10 mouse cellular contexts compared by ENCODE assay signal in genomic region chr11:64168626-64169025, GRCm38 (mm10).
DNase-seq lines count a peak whose midpoint lies in the region; ATAC-seq and TF ChIP-seq lines count a peak whose summit lies in the region.
"Had no signal": no experiment of that assay in that cellular context is flagged by ENCODE, and none has a peak within 500 bp of the region (broad histone marks: within the 10 kb centered on the region; RNA-seq: fewer than 3 reads in every experiment).

No protein-coding gene starts in this region.

- H3K9me3 ChIP-seq in embryonic facial prominence, embryonic 11.5 days (replicated peaks; ENCODE audit: control insufficient read depth, low read length) = no peaks in the 10 kb centered on the region
- no peaks in the 10 kb centered on the region for H3K9me3 ChIP-seq in embryonic facial prominence, embryonic 10.5 days
- H3K9me3 ChIP-seq in lung, postnatal 0 days (ENCODE audit: low read length) = no peaks in the 10 kb centered on the region
- H3K9me3 ChIP-seq: lung, embryonic 15.5 days had no signal

- H3K4me1 ChIP-seq in embryonic facial prominence, embryonic 11.5 days (ENCODE audit: control insufficient read depth, insufficient read depth, low read length) = no peaks in the 10 kb centered on the region
- H3K4me1 ChIP-seq in embryonic facial prominence, embryonic 10.5 days = peaks cover 9% of the 10 kb centered on the region; the same call in 1 of the 2 replicates
- no peaks in the 10 kb centered on the region for H3K4me1 ChIP-seq in lung, postnatal 0 days (ENCODE audit: insufficient read depth, low read depth, low read length)

- no peak overlapping the region for H3K27ac ChIP-seq in embryonic facial prominence, embryonic 11.5 days (replicated peaks; ENCODE audit: low read depth, low read length)
- no peak overlapping the region for H3K27ac ChIP-seq in embryonic facial prominence, embryonic 10.5 days (replicated peaks)
- no peak overlapping the region for H3K27ac ChIP-seq in lung, postnatal 0 days (ENCODE audit: low read length)
- H3K27ac ChIP-seq: lung, embryonic 15.5 days had no signal

- 55% methylated on average over 8 of the region's 8 CpGs for WGBS in embryonic facial prominence, embryonic 11.5 days
- WGBS in embryonic facial prominence, embryonic 10.5 days = 66% methylated on average over 8 of the region's 8 CpGs
- WGBS in lung, postnatal 0 days = 33% methylated on average over 8 of the region's 8 CpGs

- H3K4me3 ChIP-seq in embryonic facial prominence, embryonic 11.5 days (ENCODE audit: low read depth, low read length) = no peak overlapping the region
- H3K4me3 ChIP-seq in embryonic facial prominence, embryonic 10.5 days = no peak overlapping the region
- no peak overlapping the region for H3K4me3 ChIP-seq in lung, postnatal 0 days (ENCODE audit: low read depth, low read length)
- H3K4me3 ChIP-seq: erythroblast, embryonic 14.5 days; lung, embryonic 15.5 days had no signal

- peak; percentile 50 for DNase-seq in embryonic facial prominence, embryonic 11.5 days (ENCODE audit: low spot score)
- no peak for DNase-seq in embryonic facial prominence, embryonic 10.5 days (ENCODE audit: low spot score)
- peak; percentile 23 for DNase-seq in lung, postnatal 0 days (ENCODE audit: low spot score)
- DNase-seq in lung, adult 18-20 months = no peak
- DNase-seq in brain, adult 2 months (ENCODE audit: low read depth, low spot score) = peak; percentile 48
- DNase-seq in lung, postnatal 4 days = peak; percentile 35 to 58
- no peak for DNase-seq in thymus, postnatal 25 days
- DNase-seq in T-cell, adult 2 months (ENCODE audit: low spot score) = no peak

- no peaks in the 10 kb centered on the region for H3K36me3 ChIP-seq in embryonic facial prominence, embryonic 11.5 days (replicated peaks; ENCODE audit: control insufficient read depth, insufficient read depth, low read depth, low read length)
- H3K36me3 ChIP-seq in embryonic facial prominence, embryonic 10.5 days (replicated peaks) = no peaks in the 10 kb centered on the region
- no peaks in the 10 kb centered on the region for H3K36me3 ChIP-seq in lung, postnatal 0 days (ENCODE audit: insufficient read depth, low read length)
- H3K36me3 ChIP-seq: lung, embryonic 15.5 days had no signal

- H3K9ac ChIP-seq in embryonic facial prominence, embryonic 11.5 days (replicated peaks; ENCODE audit: low read length) = no peak overlapping the region
- no peak overlapping the region for H3K9ac ChIP-seq in lung, postnatal 0 days (replicated peaks; ENCODE audit: low read depth)
- H3K9ac ChIP-seq: lung, embryonic 15.5 days had no signal

- H3K27me3 ChIP-seq in embryonic facial prominence, embryonic 11.5 days (ENCODE audit: control insufficient read depth, insufficient read depth, low read length) = no peaks in the 10 kb centered on the region
- H3K27me3 ChIP-seq in embryonic facial prominence, embryonic 10.5 days (replicated peaks; ENCODE audit: low read depth, poor library complexity, severe bottlenecking) = 0 out of 2 replicates have a peak, but pooled peaks cover 3% of the 10 kb centered on the region
- no peaks in the 10 kb centered on the region for H3K27me3 ChIP-seq in lung, postnatal 0 days (replicated peaks; ENCODE audit: insufficient read depth, low read length)
- H3K27me3 ChIP-seq: lung, embryonic 15.5 days had no signal

- TF ChIP-seq EP300 in lung, postnatal 0 days (IDR thresholded peaks at IDR 0.05) = no peak

- TF ChIP-seq CTCF in lung, postnatal 0 days (IDR thresholded peaks at IDR 0.05) = no peak

- no peak for ATAC-seq in embryonic facial prominence, embryonic 11.5 days (replicated peaks; ENCODE audit: insufficient number of reproducible peaks, low FRiP score, low TSS enrichment, low read depth)
- no peak for ATAC-seq in lung, postnatal 0 days

- H3K4me2 ChIP-seq in embryonic facial prominence, embryonic 11.5 days (ENCODE audit: low read depth, low read length) = no peak overlapping the region
- H3K4me2 ChIP-seq in lung, postnatal 0 days (replicated peaks; ENCODE audit: low read depth, low read length) = no peak overlapping the region
- H3K4me2 ChIP-seq: lung, embryonic 15.5 days had no signal

Comparison
In these comparisons a context has a peak if more than half of its experiments do, and no peak if none do; other contexts are left out.
1. DNase-seq: peak in embryonic facial prominence, embryonic 11.5 days (single experiment), lung, postnatal 0 days (single experiment), brain, adult 2 months (single experiment) and lung, postnatal 4 days (2 of 2); none in embryonic facial prominence, embryonic 10.5 days (single experiment), lung, adult 18-20 months (0 of 2), thymus, postnatal 25 days (single experiment) and T-cell, adult 2 months (single experiment).